Mouse (Mus musculus): ENCODE data around the gene Polr2l. TPM values are rescaled to one million over a fixed set of nuclear protein-coding genes. Genes with fewer than 3 reads are reported as not detected.

Polr2l gene
- polyA plus RNA-seq, 1 experiment from 2014 or later: 74.5 TPM

DNA sequence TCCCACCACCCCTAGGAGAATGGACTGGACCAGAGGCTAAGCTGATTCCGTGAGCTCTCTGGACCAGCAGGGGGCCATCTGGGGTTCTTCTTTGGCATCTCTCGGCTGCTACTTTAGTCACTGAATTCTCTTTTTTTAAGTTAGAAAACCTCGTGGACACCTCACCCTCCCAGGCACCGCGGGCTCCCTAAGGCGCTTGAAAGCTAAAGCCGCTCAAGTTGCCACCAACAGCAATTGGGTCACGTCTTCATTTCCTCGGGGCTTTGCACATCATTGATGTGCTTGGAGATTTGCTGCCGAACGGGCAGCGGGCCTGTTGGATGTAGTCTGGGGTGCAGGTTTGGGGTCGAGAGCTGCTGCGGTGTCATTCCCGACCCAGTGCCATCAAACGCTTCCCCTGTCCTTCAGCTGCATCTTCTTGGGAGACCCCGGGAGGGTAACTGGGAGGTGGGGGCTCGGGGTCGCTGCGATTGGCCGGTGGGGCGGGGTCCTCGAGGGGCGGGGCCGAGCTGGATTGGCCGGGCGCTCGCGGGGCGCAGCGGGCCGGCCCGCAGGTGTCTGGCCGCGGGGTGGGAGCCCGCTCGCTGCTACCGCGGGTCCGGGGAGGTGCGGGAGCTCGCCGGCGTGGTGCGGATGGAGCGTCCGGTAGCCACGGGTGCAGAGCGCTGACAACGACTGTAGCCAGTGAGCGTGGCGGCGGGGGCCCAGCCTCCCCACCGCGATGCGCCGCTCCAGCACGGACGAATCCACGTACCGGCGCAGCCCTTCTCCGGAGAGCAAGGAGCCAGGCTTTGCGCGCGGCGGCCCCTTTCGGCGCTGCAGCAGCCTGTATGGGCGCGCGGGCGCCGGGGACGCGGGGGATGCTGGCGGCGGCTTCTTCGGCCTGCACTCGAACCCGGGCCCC lies 6.8 kb upstream of the Polr2l start:
- H3K27me3 ChIP-seq (ENCODE audit: insufficient read depth, poor library complexity, severe bottlenecking): peaks cover 15% of the 10 kb centered on the region
- H3K36me3 ChIP-seq: peaks cover 4% of the 10 kb centered on the region; the same call in 1 of the 2 replicates
- DNase-seq (ENCODE audit: low spot score): no peak
- H3K4me3 ChIP-seq: peak overlapping the region; percentile 73
- H3K9me3 ChIP-seq: no peaks in the 10 kb centered on the region
- peaks cover 49% of the 10 kb centered on the region for H3K4me1 ChIP-seq
- H3K27ac ChIP-seq: peak overlapping the region; percentile 75
- 2% methylated on average over 81 of the region's 81 CpGs for WGBS

DNA sequence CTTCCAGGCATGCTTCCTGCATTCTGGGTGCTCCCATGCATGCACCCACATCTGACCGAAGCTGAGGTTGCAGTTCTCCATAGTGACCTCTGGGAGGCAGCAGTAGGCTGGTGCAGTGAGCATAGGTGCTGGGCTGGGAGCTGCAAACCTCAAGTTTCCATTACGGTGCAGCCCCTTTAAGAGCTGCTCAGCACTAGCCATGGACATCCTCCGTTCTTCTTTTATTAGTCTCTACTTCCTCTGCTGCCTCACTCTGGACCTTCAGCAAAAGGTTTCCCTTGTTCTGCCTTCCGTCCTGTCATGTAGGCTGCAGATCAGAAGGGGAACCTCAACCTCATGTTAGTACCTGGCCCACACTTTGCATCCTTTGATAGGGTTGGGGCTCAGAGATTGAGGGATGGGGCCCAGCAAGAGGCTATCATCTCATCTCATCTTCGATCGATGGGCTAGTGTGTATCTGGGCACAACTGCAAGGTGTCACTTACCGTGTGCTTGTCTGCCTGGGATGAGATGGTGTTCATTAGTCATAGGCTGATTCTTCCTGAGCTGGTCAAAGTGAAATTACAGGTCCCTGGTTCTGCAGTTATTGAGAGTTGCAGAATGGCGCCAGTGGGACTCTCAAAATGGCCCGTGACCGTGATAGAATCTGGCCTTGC lies 6.0 kb upstream of the Polr2l start:
- peak; percentile 87 for DNase-seq (ENCODE audit: low spot score)
- Histone ChIP-seq H3K4me3 (peak overlapping the region; percentile 73), H3K27me3 (ENCODE audit: insufficient read depth, poor library complexity, severe bottlenecking) (peaks cover 15% of the 10 kb centered on the region), H3K4me1 (peaks cover 57% of the 10 kb centered on the region), H3K36me3 (no peaks in the 10 kb centered on the region), H3K9me3 (no peaks in the 10 kb centered on the region), H3K27ac (no peak overlapping the region)
- WGBS: 12% methylated on average over 10 of the region's 10 CpGs

DNA sequence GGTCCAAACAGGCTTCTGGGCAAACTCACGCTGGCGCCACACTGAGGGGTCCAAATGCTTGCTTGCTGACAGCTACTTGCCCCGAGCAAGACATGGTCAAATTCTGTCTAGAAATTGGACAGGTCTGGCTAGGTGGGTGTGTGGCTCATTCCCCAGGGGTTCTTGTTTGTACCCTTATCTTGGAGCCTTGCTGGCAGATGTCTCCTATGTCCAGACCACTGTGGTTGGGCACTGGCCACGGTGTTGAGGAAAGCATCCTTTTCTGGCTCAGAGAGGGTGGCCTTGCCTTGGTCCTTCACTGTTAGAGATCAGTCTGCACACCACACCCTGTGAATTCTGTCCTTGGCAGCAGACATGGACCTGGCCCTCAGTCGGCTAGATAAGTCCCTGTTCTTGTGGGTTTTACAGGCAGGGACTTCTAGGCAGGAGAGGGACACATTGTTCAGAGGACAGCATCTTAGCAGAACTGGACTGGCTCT lies 3.4 kb upstream of the Polr2l start:
- Histone ChIP-seq H3K27ac (peak overlapping the region; percentile 99), H3K4me1 (peaks cover 72% of the 10 kb centered on the region), H3K27me3 (ENCODE audit: insufficient read depth, poor library complexity, severe bottlenecking) (peaks cover 10% of the 10 kb centered on the region), H3K9me3 (no peaks in the 10 kb centered on the region), H3K36me3 (no peaks in the 10 kb centered on the region), H3K4me3 (peak overlapping the region; percentile 92; the same call in 1 of the 2 replicates)
- no peak for DNase-seq (ENCODE audit: low spot score)
- 62% methylated on average over 5 of the region's 5 CpGs for WGBS

DNA sequence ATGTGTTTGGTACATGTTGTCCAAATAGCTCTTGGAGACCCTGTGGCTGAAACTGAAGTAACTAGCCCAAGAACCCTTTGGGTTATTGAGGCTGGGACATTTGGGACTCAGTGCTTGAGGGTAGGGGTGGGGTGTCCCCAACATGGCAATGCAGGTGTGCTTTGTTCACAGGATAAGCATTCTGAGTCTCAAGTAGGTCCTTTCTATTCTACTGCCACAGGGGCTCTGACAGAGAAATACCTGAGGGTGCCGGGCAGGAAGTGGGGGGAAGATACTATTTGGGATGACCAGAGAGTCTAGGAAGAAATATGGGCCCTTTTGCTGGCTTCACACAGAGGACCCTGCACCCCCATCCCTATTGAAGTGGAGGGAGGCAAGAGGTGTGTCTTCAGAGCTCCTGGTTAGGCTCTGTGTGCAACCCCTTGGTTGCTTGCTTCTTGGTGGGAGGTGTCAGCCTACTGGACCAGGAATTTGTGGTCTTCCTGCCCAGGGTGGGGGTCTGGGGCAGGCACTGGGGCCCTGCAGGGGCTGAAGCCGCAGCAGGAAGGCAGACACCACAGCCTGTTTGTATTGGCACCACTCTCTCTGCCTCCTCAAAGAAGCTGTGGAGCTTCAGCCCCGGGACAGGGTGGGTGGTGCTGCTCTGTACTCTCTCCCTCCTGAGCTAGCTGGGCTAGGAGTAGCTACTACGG lies 2.8 kb upstream of the Polr2l start:
- H3K4me3 ChIP-seq: peak overlapping the region; percentile 92
- H3K9me3 ChIP-seq: no peaks in the 10 kb centered on the region
- peaks cover 71% of the 10 kb centered on the region for H3K4me1 ChIP-seq
- 50% methylated on average over 4 of the region's 4 CpGs for WGBS
- peak overlapping the region; percentile 99 for H3K27ac ChIP-seq
- no peak for DNase-seq (ENCODE audit: low spot score)
- peaks cover 4% of the 10 kb centered on the region for H3K27me3 ChIP-seq (ENCODE audit: insufficient read depth, poor library complexity, severe bottlenecking)
- H3K36me3 ChIP-seq: peaks cover 2% of the 10 kb centered on the region

DNA sequence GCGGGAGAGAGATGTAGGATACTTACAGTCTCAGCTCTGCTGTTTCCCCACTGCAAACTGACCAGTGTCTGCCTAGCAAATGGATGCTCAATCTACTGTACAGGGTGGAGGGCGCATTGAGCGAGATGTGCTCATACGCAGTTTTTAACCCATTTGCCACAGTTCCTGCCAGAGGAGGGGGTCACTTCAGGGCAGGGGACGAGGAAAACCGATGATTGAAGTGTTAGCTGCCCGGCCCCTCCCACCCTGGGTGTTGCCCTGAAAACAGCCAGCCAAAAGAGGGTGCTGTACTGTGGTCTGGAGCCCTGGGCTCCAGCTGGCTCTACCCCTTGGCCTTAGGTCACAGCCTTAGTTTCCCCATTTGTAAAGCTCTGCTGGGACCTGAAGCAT lies 2.0 kb upstream of the Polr2l start:
- no peaks in the 10 kb centered on the region for H3K9me3 ChIP-seq
- peaks cover 64% of the 10 kb centered on the region for H3K4me1 ChIP-seq
- H3K27ac ChIP-seq: peak overlapping the region; percentile 99
- H3K36me3 ChIP-seq: peaks cover 10% of the 10 kb centered on the region
- H3K4me3 ChIP-seq: peak overlapping the region; percentile 92
- no peaks in the 10 kb centered on the region for H3K27me3 ChIP-seq (ENCODE audit: insufficient read depth, poor library complexity, severe bottlenecking)
- no peak for DNase-seq (ENCODE audit: low spot score)
- 19% methylated on average over 7 of the region's 7 CpGs for WGBS

DNA sequence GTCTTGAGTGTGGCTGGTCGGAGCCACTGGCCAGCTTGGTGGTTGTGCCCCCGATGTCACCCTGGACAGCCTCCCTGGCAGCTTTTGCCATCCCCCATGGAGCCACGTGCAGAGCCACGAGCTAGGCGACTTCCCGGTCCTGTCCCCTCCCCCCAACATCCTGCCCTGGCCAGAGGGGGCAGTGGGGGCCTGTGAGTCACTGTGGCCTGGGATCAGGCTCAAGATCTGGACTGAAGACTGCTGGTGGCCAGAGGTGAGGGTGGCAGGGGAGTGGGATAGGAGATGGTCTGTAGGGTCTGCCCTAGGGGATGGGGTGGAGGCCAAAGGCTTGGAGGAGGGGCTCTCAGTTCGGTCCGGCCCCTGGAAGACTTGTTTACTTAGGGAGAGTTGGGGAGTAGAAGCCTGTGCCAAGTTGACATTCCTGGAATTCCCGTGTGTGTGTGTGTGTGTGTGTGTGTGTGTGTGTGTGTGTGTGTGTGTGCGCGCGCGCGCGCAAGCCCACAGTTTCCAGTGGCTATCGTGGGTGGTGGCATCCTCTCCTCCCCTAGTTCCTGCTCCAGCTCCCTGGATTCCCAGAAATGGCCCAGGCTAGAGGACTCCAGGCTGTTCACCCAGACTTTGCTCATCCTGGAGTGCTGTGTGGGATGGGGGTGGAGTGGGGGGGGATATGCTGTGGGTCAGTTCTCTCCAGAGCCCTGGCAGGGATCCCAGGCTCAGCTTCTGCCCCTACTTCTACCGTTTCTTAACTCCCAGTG lies 1.5 kb upstream of the Polr2l start:
- H3K4me1 ChIP-seq: peaks cover 58% of the 10 kb centered on the region
- H3K9me3 ChIP-seq: no peaks in the 10 kb centered on the region
- peak overlapping the region; percentile 92 for H3K4me3 ChIP-seq
- no peaks in the 10 kb centered on the region for H3K27me3 ChIP-seq (ENCODE audit: insufficient read depth, poor library complexity, severe bottlenecking)
- peak overlapping the region; percentile 99 for H3K27ac ChIP-seq
- under 1% methylated on average over 17 of the region's 17 CpGs for WGBS
- DNase-seq (ENCODE audit: low spot score): peak; percentile 92
- peaks cover 13% of the 10 kb centered on the region for H3K36me3 ChIP-seq

DNA sequence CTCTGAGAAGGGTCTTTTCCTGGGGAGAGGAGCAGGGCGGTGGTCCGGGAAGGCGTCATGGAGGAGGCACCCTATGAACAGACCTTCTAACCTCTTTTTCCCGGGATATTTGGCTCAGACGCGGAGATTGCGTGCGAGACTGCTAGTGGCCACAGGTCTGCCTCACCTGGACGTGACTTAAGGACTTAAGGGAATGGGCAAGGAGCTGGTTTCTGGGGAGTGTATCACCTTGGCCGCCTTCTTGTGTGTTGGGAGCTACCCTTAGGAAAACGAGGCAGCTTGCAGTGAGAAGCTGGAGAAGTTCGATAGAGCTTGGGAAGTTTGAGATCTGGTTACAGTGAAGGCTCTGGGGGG lies 850 bp upstream of the Polr2l start:
- Histone ChIP-seq H3K9me3 (no peaks in the 10 kb centered on the region), H3K27ac (peak overlapping the region; percentile 99), H3K27me3 (ENCODE audit: insufficient read depth, poor library complexity, severe bottlenecking) (no peaks in the 10 kb centered on the region), H3K36me3 (peaks cover 20% of the 10 kb centered on the region), H3K4me3 (peak overlapping the region; percentile 92), H3K4me1 (peaks cover 52% of the 10 kb centered on the region)
- under 1% methylated on average over 12 of the region's 12 CpGs for WGBS
- no peak for DNase-seq (ENCODE audit: low spot score)

DNA sequence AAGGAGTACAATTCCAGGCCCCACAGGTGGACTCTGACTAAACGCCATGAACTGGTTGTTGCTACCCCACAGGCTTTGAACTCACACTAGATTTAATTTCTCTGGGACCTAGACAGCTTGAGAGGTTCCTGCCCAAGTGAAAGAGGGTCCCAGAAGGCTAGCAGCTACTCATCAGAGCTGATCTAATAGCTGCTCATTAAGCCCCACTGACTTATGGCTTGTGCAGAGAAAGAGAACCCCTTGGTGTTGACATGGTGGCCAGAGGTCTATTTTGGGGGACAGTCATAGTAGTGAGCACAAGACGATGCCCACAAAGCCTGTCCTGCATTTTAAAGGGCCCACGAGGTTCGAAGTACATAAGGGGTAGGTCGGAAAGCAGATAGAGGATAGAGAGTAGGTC lies 772 bp downstream of the Polr2l start:
- H3K27ac ChIP-seq: peak overlapping the region; percentile 99; the same call in 1 of the 2 replicates
- 10% methylated on average over 5 of the region's 5 CpGs for WGBS
- H3K36me3 ChIP-seq: peaks cover 36% of the 10 kb centered on the region
- DNase-seq (ENCODE audit: low spot score): no peak
- peak overlapping the region; percentile 92 for H3K4me3 ChIP-seq
- H3K27me3 ChIP-seq (ENCODE audit: insufficient read depth, poor library complexity, severe bottlenecking): no peaks in the 10 kb centered on the region
- peaks cover 60% of the 10 kb centered on the region for H3K4me1 ChIP-seq
- H3K9me3 ChIP-seq: no peaks in the 10 kb centered on the region

DNA sequence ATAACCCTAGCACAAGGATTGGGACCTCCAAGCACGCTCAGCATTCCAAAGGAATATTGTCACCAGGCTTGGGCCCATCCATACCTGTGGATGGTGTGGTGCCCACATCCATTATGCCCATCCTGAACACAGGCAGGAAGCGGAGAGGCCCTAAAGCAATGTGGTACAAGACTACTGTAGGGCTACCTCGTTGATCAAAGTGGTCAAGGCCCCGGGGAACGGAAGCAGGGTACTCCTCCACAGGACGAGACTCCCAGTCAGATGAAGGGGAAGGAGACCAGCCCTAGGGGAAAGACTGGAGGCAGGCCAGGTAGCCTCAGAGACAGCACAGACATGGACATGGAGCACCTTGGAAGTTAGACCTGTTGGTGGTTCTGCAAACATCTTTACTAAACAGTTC lies 2.2 kb downstream of the Polr2l start:
- Histone ChIP-seq H3K4me3 (no peak overlapping the region), H3K36me3 (peaks cover 37% of the 10 kb centered on the region), H3K27ac (no peak overlapping the region), H3K4me1 (peaks cover 67% of the 10 kb centered on the region), H3K27me3 (ENCODE audit: insufficient read depth, poor library complexity, severe bottlenecking) (no peaks in the 10 kb centered on the region), H3K9me3 (no peaks in the 10 kb centered on the region)
- WGBS: 86% methylated on average over 6 of the region's 6 CpGs
- DNase-seq (ENCODE audit: low spot score): no peak

DNA sequence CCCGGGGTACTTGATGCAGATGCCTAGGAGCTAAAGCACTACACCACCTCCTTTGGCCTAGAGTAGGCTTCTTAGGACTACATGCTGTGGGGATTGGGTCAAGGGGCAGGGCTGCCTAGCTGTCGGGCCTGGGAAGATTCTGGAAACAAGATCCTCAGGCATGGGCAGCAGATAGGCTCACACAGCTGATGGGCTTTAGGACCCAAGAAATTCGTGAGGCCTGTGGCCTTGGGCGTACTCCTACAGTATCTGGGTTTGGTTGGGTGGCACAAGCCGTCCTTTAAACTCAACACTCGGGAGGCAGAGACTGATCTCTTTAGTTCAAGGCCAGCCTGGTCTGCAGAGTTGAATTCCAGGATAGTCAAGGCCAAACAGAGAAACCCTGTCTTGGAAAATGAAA lies 2.7 kb downstream of the Polr2l start:
- Histone ChIP-seq H3K27me3 (ENCODE audit: insufficient read depth, poor library complexity, severe bottlenecking) (no peaks in the 10 kb centered on the region), H3K27ac (no peak overlapping the region), H3K4me1 (peaks cover 66% of the 10 kb centered on the region), H3K9me3 (no peaks in the 10 kb centered on the region), H3K36me3 (peaks cover 37% of the 10 kb centered on the region), H3K4me3 (no peak overlapping the region)
- no peak for DNase-seq (ENCODE audit: low spot score)
- 87% methylated on average over 6 of the region's 6 CpGs for WGBS

DNA sequence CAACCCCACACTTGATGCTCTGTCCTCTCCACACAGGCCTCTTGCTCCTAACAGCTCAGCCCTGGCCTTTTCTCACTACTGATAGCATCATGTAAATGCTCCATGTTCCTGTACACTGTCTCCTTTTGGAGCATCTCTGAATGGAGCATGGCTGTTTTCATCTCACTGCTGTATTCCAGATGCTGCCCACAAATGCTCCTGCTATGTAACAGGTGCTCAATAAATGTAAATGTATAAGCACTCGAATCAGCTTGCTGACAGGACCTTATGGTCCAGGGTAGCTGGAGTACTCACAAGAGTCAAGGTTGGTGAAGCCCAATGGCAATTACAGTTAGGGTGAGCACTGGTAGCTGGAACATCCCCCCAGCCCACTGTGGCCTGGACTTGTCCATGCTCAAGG lies 3.7 kb downstream of the Polr2l start:
- no peaks in the 10 kb centered on the region for H3K9me3 ChIP-seq
- peaks cover 6% of the 10 kb centered on the region; the same call in 1 of the 2 replicates for H3K27me3 ChIP-seq (ENCODE audit: insufficient read depth, poor library complexity, severe bottlenecking)
- no peak overlapping the region for H3K27ac ChIP-seq
- no peak for DNase-seq (ENCODE audit: low spot score)
- H3K36me3 ChIP-seq: peaks cover 37% of the 10 kb centered on the region
- peaks cover 65% of the 10 kb centered on the region for H3K4me1 ChIP-seq
- WGBS: 91% methylated on average over 1 of the region's 1 CpGs
- no peak overlapping the region for H3K4me3 ChIP-seq

DNA sequence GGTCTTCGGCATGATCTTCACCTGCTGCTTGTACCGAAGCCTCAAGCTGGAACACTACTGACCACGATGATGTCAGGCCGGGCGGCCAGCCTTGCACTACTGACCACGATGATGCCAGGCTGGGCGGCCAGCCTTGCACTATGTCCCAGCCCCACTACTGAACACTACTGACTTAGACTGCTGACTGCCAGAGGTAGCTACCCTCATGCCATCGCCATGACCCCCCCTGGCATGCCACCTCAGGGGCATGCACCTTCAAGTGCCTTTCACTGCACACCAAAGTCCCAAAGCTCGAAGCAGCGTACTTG lies 4.3 kb downstream of the Polr2l start:
- H3K9me3 ChIP-seq: no peaks in the 10 kb centered on the region
- WGBS: 88% methylated on average over 10 of the region's 10 CpGs
- H3K36me3 ChIP-seq: peaks cover 37% of the 10 kb centered on the region
- no peak for DNase-seq (ENCODE audit: low spot score)
- no peak overlapping the region for H3K4me3 ChIP-seq
- H3K27ac ChIP-seq: no peak overlapping the region
- H3K27me3 ChIP-seq (ENCODE audit: insufficient read depth, poor library complexity, severe bottlenecking): peaks cover 13% of the 10 kb centered on the region
- peaks cover 64% of the 10 kb centered on the region for H3K4me1 ChIP-seq

Measured in heart, embryonic 10.5 days (tissue).